Mouse (Mus musculus) c-Kit-positive CD71-positive TER-119-positive erythroid progenitor cells, embryonic 14.5 days (primary cell): ENCODE data around the gene Kif14.
A peak's percentile ranks its signal among the peaks of the same experiment; 100 is the strongest.
"Not testable (repeated sequence)": the region's sequence is repeated elsewhere in the genome, so short reads cannot be mapped to it uniquely, and the experiment has no call there.

ENCODE experiments used
- DNase-seq: peaks from one replicate; pipeline ENCODE4 v3.0.0-alpha.2; 2013; ENCODE audit warnings: low spot score

The Kif14 gene

DNA sequence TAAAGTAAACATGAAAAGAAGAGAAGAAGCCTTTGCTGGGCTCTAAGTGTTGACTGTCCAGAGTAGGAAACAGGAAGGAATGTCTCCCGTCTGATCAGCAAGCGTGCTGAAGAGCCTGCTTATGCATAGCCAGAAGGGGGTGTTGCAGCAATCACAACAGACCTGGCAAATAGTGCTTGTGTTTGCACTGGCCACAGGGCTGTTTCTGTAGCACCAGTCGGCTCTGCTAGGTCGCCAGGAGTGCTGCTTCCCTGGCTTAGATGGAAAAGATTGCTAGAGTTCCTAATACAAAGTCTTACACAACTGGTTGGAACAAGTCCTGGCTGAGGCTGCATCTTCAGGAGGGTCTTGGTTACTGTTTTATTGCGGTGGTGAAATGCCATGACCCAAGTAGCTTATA is 25.5 kb downstream of the Kif14 start:
- DNase-seq = no peak

DNA sequence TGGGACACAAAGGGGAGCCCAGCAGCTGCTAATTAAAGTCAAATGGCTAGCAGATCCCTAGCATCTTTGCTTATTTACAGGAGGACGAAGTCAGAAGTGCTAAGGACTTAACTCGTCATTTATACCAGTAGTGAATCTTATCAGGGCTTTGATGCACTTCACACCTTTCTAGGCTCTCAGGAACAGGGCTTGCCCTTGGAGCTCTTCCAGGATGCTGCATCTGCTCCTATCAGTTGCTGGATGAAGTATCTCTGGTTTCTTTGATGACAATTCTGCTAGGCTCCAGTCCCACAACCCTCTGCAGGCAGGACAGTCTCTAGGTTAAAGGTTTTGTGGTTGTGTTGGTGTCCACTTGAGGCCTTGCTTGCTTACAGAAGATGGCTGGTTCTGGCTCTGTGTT is 26.1 kb downstream of the Kif14 start:
- no peak for DNase-seq

DNA sequence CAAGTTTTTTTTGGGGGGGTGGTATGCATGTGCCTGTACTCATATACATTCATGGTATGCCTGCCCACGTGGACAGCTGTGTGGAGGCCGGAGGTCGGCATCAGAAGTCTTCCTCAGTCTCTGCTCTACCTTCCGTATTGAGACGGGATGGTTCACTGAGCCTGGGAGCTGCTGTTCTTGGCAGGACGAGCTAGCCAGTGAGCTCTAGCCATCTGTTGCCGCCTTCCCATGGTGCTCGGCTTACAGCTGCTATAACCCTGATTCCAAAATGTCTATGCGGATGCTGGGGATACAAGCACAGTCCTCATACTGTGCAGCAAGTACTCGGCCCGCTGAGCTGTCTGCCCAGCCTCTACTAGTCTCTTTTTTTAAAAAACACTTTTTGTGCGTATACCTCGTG is 33.2 kb downstream of the Kif14 start:
- DNase-seq = no peak

DNA sequence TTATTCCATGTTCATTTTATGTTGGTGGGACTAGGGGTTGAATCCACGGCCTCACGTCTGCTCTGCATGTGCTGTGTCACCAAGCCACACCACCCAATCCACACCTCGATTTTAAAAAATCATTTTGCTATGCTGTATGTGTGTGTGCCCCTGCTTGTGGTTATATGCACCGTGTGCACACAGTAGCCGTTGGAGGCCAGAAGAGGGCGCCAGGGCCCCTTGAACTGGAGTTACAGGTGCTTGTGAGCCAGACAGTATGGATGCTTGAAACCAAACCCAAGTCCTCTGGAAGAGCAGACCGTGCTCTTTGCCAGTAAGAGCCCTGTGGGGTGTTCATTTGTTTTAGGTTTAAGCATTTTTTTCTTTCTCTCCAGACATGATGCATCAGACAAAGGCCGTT is 36.8 kb downstream of the Kif14 start:
- DNase-seq = no peak

DNA sequence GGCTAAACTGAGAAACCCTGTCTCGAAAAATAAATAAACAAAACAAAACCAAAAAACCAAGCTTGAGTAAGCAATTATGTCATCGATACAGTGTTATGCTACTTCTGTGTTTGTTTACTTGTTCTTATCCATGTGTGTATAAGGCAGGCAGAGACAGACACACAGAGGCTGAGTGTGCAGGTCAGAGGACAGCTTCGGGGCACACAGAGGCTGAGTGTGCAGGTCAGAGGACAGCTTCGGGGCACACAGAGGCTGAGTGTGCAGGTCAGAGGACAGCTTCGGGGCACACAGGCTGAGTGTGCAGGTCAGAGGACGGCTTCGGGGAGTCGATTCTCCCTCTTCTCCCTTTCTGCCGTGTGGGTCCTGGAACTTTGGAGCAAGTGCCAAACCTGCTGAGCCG is 40.1 kb downstream of the Kif14 start:
- not testable (repeated sequence) for DNase-seq

DNA sequence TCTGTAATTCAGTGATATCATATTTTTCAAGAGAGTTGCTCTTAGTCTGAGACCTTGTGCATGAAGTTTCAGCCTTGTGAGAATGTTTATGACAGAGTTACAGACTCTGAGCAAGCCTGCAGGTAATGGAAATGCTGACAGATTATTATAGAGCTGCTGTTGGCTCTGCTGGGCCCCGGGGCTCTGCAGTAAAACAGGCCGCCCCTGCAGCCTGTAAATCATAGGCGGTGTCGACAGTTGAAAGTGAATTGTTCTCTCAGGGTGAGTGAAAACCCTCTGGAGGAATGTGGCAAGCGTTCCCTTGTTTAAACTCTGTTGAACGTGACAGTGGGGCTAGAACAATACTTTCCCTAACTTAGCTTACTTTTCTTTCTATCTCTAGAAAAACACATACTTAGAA is 46.2 kb downstream of the Kif14 start:
- no peak for DNase-seq

DNA sequence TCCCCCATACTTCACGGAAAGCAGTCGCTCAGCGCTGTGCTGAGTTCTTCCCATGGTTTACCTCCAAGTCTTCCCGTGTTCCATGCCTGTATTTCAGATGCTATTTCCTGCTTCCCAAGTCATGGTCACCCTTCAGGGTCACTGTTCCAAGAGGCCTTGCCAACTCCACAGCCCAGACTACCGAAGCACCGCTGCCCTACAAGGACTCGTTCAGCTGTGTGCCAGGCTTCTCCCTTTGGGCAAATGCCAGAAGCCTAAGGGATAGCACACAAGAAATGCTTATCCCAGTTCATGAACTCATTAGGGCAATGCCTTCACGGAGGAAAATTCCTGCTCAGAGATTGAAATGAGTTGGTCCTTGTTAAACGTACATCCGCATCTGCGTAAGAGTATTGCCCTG is 47.0 kb downstream of the Kif14 start:
- no peak for DNase-seq

DNA sequence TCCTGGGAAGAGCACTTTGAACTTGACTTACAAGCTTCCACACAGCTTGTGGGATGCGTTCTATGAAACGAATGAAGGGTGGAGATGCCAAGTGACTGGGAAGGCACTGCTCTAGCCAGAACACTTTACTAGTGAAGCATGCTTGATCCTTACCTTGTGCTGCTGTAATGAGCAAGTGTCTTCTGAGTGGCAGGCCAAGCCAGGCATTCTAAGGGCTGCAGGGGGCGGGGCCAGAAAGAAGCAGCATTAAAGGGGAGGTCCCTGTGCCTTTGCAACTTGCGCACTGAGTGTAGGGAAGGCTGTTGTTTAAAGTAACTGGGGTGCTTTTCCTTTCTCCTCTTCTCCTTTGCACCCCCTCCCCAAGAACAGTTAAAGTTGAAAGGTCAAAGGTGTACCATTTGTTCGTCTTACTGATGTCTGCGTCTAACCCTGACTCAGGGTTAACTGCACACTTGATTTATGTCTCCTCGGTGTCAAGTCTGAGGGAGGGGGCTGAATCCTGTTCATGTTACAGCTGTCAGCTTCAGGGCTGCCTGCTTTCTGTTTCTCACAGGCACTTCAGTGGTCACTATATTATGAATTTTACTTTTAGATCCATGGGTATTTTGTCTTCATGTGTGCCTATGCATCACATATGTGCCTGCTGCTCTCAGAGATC is 52.7 kb downstream of the Kif14 start:
- no peak for DNase-seq

DNA sequence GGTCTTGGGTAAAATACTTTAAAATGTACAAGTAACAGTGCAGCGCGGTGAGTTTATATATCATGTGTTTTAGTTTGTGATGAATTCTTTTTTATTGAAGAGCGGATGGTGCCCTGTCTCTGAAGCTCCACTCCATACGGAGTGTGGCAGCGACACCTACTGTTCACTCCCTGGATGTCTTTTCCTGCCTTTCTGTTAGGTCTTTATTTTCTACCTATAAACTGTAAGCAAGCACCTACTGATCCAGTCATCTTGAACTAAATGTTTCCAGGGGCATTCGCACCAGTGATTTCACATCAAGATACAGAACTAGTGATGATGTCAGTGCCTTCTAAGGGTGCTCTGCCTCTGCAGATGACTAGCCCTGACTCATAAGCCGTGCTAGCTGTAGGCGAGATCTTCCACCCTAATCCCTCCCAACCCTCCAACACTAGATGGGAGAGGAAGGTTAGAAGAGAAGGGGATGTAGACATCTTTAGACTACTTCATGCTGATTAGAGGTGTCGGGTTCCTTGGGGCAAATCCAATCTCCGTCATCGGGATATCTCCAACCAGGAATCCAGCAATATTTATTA is 55.3 kb downstream of the Kif14 start:
- no peak for DNase-seq

DNA sequence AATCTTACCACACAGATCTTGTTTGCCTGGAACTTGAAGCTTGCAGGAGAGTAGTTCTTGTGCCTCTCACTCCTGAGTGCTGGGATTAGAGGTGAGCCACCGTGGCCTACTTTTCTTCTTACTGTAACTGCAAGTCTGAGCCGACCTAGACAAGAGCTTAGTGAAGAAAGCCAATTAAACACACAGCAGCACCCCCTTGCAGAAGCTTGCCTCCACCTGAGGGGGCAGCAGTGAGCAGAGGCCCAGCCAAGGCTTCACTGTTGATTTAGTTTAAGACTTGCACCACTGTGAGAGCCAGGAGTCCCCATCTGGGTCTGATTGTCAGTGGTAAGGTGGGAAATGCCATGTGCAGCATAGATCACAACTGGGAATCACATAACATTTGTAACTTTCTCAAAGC is 58.8 kb downstream of the Kif14 start:
- peak; percentile 53 for DNase-seq

DNA sequence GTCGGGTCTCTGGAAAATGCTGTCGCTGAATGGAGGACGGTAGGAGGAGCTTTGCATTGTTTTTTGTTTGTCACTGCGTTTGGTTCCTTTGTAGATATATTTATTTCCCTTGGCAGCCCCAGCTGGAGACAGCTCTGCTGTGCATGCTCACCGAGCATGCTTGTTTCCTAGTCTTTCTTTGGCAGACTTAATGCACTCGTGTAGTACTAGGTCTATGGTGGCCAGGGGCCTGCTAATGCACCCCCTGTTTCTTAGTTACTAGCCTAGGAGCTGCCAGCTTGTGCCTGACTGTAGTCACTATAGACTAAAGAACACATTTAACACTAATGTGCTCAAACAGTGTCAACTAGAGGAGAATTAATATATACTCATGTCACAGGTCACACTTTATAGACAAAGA is 59.7 kb downstream of the Kif14 start:
- no peak for DNase-seq

DNA sequence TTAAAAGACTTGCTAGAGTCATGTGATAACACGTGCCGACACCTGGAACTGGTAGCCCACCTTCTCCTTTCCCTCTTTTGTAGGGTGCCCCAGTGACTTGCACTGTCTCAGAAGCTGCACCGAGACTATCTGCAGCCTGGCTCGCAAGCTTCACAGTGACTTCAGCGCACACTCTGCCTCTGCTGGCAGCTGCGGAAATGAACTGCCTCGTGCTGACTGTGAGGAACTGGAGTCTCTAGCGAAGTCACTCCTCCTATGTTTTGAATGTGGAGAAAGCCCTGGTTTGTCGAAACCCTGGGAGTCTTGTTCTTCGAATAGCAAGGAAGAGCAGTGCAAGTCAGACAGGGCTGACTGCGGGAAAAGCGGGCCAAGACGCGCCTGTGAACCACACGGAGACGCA is 61.0 kb downstream of the Kif14 start:
- no peak for DNase-seq

DNA sequence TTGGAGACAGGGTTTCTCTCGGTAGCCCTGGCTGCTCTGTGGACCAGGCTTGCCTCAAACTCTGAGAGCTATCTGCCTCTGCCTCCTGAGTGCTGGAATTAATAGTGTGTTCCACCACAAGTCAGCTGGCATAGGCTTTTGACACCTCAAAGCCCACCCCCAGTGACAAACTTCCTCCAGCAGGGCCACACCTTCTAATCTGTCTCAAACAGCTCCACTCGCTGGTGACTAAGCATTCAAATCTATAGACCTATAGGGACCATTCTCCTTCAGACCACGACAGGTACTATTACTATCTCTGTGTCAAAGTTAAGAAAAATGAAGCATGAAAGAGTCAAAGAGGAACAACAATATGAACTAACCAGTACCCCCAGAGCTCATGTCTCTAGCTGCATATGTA is 66.4 kb downstream of the Kif14 start:
- peak; percentile 70 for DNase-seq

DNA sequence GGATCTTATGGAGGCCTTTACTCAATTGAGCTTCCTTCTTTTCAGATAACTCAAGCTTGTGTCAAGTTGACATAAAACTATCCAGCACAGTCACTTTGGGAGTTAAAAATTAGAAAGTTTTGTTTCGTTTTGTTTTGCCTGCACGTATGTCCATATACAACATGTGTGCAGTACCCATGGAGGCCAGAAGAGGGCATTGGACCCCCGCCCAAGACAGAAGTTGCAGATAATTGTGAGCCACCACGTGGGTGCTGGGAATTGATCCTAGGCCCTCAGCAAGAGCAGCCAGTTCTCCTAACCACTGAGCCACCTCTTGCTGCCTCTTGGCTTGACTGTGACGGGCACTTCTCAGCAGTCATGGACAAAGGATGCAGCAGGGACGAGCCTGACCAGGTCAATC is 70.8 kb downstream of the Kif14 start:
- no peak for DNase-seq

DNA sequence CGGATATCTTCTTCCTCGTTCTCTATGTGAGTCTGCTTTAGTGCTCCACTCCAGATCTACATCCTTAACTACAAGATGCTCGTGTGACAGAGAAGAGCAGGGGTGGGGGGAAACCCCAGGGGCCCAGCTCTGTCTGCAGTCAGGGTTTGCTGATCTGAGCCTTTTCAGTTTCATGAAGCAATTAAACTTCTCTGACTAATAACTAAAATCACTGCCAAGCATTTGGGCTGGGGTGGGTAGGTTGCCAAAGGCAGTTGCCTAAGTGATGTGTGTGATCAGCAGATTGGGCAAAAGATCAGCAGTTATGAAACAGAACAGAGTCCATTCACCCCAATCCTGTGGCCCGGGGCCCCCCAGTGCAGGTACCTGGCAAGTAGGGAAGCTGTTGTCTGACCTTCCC is 72.1 kb downstream of the Kif14 start:
- DNase-seq = no peak

DNA sequence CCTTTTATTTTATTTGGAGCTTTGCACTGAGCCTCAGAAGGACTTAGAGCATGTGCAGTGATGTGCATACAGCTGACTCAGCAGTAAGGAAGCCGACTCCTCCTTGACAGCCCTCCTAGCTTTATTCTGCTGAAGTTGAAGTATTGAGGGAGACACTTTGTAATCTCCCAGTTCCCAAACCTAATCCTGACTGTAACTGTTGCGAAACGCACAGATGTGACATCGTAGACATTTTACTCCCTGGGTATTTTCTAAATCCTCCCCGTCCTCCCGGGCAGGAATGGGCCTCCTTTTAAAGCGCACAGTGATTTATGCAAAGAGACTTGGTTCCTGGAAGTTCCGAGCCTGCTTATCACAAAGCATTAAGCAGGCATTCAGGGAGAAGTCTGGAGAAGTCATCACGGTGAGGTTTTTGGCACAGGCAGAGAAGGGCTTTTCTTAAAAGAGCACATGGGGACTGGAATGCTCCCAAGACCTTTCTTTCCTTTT is 74.3 kb downstream of the Kif14 start:
- DNase-seq = no peak

DNA sequence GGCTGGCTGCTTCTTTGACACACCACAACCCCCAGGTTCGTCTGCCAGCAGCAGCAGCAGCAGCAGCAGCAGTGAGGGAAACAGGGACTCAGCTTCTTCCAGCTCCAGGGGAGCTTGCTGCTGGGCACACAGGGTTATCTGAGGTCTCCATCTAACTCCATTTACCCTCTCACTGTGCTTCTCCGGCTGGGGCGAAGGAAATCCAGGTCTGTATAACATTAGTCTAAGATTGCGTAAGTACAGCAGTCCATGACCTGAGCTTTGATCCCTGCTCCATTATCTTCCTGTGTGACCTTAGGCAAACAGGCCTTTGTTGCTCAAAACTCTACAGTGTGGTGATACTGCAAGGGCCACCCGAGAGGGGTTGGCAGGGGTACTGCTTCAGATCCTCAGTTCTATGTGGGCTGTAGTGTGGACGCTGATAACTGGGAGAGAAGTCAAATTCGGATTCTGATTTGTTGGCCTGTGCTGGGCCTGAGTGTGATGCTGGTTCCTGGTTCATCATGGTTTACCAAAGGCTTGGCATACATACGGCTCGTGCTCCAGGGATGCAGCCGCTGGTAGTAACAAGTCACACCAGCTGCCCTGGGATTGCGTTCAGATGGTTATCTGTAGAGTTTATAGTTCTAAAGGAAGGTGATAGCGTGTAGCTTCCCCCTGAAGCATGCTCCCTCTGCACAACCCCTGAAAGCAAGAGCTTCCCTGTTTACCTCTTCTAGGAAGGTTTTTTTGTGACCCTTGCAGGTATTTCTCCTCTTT is 75.7 kb downstream of the Kif14 start:
- DNase-seq = no peak

DNA sequence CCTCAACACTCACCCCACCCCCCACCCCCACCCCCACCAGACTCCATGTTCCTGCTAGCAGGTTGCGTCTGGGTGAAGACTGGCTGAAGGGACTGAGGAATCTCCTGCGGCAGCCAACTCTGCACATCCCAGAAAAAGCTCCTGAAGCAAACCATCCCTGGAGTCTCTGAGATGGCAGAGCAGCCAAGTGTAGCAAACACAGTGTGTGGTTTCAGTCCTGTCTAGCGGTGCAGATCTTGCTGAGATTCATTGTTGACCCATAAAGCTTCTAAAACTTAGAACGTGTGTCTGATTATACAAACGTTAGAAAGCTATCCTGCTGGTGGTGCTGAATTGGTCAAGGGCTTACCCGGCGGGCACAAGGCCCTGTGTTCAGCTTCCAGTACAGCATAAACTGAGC is 77.8 kb downstream of the Kif14 start:
- DNase-seq = no peak

DNA sequence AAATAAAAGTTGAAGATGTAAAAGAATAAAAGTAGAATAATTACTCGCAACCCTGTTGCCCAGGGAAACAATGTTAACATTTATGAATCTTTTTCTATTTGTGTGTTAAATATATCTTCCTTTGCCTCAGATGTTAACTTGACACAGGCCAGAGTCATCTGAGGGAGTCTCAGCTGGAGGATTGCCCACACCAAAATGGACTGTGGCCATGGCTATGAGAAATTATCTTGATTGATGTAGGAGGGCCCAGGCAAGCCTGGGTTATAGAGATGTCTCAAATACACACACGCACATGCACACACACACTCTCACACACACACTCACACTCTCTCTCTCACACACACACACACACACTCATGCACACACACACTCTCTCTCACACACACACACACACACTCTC is 80.9 kb downstream of the Kif14 start:
- no peak for DNase-seq

DNA sequence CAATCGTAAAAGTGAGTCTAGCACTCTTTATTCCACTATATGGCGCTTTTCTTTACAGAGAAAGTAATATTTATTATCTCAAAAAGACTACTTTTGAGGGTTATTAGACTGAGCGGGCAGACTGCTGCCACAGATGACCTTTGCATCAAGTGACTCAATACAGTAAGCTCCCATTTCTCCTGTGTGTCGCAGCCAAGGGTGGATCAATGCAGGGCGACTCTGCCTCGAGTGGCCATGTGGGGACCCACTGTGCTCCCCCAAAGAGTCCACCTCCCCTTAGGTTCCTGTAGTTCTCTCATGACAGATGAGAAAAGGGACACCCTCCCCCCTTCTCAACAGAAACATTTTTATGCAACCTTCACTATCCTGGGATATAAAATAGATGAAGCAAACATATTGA is 84.1 kb downstream of the Kif14 start:
- DNase-seq = no peak

DNA sequence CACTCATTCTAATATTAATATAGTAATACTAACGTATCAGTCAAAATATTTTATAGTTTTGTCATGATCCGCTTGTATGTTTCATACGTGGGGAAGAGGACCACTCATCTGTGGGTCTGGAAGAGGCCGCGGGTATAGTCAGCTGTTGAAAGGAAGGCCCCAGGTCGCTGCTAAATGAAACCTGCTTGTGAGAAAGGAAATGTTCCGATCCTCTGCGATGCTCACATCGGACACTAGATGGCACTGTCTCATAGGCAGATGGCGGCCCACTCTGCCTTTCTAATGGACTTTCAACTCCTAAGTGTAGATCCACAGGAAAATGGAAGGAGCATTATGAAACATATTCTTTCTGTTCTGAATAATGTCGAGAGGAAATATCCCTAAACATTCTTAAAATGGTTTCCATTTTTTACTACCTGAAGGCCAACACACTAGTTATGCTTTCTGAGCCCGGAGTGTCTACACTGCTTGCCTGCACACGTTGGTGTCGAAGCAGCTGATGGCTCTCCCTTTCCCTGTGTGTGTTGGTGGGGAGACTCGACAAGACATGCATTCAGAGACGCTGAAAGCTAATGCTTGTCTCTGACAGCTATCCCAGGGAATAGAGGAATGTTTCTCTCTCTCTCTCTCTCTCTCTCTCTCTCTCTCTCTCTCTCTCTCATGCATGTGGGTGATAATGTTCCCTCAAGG is 84.9 kb downstream of the Kif14 start:
- DNase-seq = peak; percentile 55

DNA sequence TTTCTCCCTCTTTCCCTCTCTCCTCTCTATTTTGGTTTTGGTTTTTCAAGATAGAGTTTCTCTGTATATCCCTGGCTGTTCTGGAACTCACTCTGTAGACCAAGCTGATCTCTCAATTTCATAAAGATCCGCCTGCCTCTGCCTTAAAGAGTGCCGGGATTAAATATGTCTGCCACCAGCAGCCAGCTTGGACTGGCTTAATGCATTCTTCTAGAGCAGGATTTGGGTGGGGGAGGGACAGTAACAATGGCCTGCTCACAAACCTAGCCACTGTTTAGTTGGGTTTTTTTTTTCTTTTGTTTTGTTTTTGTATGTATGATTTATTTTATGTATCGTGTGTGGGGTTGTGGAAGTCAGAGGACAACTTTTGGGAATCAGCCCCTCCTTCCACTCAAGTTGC is 88.5 kb downstream of the Kif14 start:
- no peak for DNase-seq

DNA sequence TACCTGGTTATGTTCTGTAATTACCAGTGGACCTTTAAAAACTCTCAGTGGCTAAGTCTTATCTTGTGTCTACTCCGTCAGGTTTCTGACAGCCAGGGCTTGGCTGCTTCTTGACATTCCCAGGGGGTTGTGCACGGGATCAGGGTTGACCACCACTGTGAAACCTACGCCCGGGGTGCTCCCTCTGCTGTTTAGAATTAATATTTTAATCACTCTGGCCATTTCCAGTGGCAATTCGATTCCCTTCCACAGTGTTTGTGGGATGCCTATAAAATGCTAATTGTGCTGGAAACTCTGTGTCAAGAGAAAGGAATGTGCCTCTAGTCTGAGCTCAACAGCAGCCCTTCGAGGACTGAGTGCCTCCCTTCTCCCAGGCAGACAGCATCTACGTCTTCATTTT is 89.7 kb downstream of the Kif14 start:
- DNase-seq = no peak
